Mouse (Mus musculus) ovary, postnatal 10 days (tissue): ENCODE measurements around the gene Spop.
A peak's percentile ranks its signal among the peaks of the same experiment; 100 is the strongest.

Experiments used
- DNase-seq: peaks from one replicate; pipeline ENCODE4 v3.0.0; 2022; ENCODE audit warnings: low spot score

Spop gene

DNA sequence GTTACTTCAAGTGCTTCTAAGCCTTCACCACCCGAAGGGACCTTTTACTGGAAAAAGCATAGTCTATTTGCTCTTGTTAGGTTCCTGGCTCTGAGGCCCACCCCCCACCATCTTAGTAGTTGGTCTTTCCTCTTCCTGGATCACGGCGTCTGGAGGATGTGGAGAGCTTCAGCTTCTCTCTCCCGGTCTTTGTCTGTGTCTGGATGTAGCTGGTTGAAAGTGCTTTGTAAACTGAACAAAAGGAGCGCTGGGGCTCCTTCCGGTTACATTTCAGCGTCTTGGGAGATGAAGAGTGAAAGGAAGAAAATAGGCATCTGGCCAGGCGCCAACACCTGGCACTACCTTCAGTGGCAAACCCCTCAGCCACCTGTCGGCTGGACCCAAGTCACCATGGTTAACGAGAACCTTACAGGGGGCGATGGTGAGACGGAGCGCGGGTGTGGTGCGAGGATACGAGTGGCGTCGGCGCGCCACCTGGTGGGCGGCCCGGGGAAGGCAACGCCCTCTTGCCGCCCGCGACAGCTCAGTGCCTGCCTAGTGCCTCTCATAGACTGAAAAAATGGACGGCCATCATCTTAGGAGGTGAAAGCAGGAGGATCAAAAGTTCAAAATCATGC, 106.7 kb downstream of the Spop start:
- peak; percentile 70 for DNase-seq

DNA sequence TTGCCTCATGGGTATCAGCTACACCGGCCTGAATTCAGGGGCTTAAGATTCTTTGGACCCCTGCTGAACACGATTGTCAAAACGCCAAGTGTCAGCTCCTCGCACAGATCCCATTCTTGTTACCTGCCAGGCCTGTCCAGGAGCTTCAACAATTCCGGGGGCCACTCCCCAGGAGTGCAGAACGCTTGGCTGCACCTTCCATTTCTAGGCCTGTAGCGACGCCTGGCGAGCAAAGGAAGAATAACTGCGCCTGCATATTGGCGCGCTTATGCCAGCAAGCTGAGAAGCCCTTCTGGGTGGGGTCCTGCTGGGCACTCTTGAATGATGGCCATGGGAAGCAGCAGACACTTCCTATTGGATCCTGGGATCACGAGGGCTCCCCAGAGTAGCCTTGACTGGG, 107.7 kb downstream of the Spop start:
- peak; percentile 56 for DNase-seq

DNA sequence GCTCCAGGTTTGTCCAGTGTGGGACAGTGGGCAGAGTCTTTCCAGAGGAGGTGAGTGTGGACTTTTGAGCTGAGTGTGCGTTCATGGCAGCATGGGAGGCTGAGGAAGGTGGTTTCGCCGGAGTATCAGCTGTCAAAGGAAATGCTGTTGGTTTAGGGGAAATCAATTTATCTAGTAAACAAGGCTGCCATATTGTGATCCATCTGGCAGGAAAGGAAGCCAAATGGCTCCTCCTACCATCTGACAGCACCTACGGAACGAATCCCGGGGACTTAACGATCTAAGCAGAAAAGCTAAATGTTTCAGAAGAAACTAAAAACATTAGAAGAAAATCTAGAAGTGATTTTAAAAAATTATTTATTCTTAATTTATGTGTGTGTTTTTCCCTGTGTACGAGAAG, 113.4 kb downstream of the Spop start:
- DNase-seq: no peak

DNA sequence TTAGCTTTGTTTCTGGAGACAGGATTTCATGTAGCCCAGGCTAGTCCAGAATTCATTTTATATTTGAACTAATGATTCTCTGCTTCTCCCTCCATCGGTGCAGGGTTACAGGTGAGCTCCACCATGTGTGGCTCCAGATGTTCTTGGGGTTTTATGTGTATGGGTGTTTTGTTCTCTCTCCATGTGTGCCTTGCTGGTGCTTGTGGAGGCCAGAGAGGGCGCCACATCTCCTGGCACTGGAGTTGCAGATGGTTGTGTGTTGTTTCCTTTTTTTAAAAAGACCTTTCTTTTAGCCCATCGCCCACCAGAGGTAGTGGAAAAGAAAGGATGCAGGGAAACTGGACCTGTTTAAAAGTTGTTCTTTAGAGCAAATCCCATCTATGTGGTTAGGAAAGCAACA, 114.4 kb downstream of the Spop start:
- DNase-seq: no peak

DNA sequence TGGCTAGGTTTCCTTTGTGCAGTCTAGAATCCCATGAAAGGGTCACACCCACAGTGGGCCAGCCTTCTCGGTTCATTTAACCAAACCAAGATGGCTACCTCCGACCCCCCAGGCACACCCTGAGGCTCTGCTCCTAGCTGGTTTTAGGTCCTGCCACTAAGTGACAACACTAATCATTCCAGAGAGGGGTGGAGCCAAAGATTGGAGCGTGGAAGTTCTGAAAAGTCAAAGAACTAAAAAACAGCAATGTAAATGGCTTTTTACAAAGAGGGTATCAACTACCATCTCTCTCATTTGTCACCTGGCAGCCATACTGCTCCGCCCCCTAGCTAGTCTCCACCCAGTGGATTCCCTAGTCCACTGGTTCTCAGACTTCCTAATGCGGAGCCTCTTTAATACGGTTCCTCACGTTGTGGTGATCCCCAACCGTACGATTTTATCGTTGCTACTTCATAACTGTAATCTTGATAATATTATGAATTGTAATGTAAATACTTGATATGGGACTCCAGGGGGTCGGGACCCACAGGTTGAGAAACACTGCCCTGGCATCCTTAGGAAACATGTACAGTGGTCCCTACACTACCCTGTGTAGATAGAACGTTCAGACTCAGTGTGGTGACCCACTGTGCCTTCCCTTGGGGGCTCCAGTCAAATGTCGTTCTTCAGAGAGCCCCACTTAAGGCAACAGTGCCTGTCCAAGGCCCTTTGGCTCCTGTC, 118.6 kb downstream of the Spop start:
- no peak for DNase-seq

DNA sequence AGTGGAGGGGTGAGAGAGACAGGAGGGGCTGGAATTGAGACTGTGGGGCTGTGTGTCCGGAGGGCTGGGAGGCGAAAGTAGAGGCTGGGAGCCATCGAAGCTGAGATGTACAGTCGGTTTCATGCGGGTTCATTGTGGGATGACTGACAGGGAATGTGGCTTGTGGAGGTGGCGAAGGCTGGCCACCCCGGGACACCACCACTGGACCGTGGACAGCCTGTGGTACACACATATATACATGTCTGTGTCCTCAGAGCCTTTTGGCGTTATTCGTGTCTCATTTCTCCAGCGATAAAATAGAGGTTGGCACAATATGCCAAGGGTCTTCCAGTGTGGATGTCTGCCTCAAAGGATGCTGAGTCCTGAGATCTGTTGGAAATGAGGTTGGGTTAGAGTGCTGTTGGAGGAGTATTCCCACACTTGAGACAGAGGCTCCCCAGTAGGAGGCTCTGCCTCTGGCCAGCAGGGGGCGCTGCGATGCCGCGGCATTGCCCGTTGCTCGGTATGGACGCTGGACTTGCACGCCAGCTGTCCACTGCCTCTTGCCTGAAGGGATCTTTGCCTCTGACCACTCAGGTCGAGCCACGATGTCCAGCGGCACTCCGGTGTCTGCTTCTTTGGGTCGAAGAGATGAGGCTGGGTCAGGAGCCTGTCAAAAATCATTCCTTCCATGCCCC, 119.7 kb downstream of the Spop start:
- peak; percentile 96 for DNase-seq

DNA sequence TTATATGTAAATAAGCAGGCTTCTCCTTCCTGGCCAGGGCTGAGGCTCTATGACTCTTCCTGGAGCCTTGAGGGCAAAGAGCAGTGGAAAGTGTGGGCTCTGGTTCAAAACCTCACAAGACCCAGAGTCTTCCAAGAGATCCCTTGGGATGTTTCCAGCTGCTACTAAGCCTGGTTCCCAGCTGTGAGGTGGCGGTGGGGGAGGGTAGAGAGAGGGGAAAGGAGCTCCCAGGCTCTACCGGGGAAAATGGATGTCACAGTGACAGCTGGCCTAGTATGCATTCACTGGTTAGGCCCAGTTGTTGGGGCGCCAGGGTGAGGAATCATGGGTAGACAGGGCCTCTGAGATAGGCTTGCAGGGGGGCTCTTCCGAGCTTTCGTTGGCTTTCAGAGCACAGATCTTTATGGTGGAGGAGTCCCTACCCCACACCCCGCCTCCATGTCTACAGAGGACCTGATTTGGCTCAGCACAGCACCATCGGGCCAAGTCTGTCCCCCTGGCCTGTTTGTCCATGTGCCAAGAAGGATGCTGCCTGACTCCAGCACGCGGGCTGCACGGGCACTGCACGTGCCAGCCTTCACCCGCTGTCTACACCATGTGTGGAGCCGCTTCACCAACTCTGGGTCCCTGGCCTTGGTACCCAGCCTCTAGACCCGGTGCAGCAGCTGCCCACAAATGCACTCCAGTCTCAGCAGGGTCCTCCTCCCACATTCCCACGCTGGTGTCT, 124.7 kb downstream of the Spop start:
- no peak for DNase-seq

DNA sequence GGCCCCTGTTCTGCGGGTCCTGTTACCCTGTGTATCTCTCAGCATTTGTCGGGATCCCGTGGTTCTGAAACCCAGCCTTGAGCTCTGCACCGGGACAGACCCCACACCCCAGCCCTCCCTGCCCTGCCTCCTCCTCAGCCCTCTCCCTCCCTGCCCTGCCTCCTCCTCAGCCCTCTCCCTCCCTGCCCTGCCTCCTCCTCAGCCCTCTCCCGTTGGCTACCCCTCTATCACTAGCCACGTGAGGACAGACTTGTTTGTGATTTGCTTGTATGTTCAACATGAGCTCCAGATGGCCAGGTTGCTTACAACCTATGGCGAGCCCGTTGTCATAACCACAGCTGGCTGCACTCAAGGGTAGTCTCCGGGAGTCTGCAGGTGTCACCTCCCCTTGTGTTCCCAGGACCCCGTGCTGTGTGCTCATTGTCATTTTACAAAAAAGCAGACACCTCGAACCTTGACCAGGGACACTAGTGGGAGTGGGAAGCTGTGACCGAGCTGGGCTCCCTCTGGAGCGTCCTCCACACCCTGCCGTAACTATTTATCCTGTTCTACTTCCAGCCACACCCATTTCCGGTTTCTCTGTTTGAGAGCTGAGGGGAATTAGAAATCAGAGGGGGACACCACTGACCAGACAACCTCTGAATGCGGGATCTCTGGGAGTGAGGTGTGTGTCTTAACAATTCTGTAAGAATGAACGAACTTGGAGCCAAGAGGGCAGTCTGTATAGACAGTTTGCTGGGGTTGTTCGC, 126.9 kb downstream of the Spop start:
- no peak for DNase-seq
